Mouse (Mus musculus) lung, adult 2 months (tissue): Measurements from ENCODE around the gene Fgd2.

Experiments used
- CTCF ChIP-seq: fragments of 200-500 bp; IDR thresholded peaks from 2 replicates; pipeline ENCODE4 v1.5.1; 2011; ENCODE audit warnings: mild to moderate bottlenecking, low read length, control low read depth; ENCODE audit not compliant: insufficient read depth
- POLR2A ChIP-seq: fragments of 200-500 bp; IDR thresholded peaks from 2 replicates; pipeline ENCODE4 v1.6.1; 2011; ENCODE audit warnings: low read depth, mild to moderate bottlenecking, control low read depth, low read length, borderline replicate concordance; ENCODE audit errors: extremely low read depth

GRCm38 (mm10) chr17:29419976-29420739, 59.4 kb downstream of the Fgd2 start:
- TF ChIP-seq POLR2A (no peak), CTCF (no peak)
